Mouse (Mus musculus) megakaryocyte, embryonic 14.5 days (primary cell): ENCODE data around the gene Celf2. TPM values are rescaled to one million over a fixed set of nuclear protein-coding genes. Genes with fewer than 3 reads are reported as not detected.

Experiments used
- H3K27me3 ChIP-seq: replicated peaks from 2 replicates; pipeline ENCODE3; 2012; ENCODE audit warnings: inconsistent platforms
- H3K36me3 ChIP-seq: replicated peaks from 2 replicates; pipeline ENCODE3; 2012; ENCODE audit warnings: low read length, inconsistent platforms, mixed read lengths
- H3K4me1 ChIP-seq: 2 replicates; pipeline ENCODE4 v1.6.1; 2012; ENCODE audit warnings: inconsistent platforms
- H3K4me3 ChIP-seq: replicated peaks from 2 replicates; pipeline ENCODE3; 2012; ENCODE audit warnings: moderate library complexity, mild to moderate bottlenecking, inconsistent platforms
- H3K9me3 ChIP-seq: 2 replicates; pipeline ENCODE4 v1.6.1; 2012; ENCODE audit warnings: inconsistent platforms
- FLI1 ChIP-seq: IDR thresholded peaks from 2 replicates; pipeline ENCODE4 v1.6.1; 2012; ENCODE audit warnings: low read length, inconsistent platforms, mixed read lengths
- GATA1 ChIP-seq: IDR thresholded peaks from 3 replicates; pipeline ENCODE4 v1.6.1; 2012; ENCODE audit warnings: mixed read lengths, low read length, inconsistent platforms, borderline replicate concordance
- polyA plus RNA-seq: library from polyadenylated mRNA; stranded (reverse); fragments of >175 nt; gene quantifications from 2 replicates; pipeline ENCODE4 v1.2.3, GENCODE M21; 2012; ENCODE audit warnings: low replicate concordance; ENCODE audit not compliant: insufficient read depth

The Celf2 gene
- polyA plus RNA-seq, 1 experiment = 4.8 TPM

DNA sequence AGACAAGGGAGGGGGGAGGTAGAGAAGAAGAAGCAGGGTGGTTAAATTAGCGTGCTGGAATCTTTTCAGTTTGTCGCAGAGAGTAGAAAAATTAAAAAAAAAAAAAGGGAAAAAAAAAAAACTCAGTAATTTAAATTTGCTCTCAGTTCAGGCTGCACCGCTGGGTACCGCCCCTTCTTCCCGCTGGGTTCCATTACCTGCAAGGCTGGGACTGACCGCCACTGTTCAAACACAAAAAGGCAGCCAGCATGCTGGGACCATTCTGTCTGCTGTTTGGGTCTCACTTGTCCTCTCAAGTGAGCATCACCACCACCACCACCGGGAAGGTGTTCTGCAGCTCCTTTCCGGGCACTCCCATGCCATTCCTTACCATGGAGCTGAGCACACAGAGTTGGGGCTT, 113.4 kb downstream of the Celf2 start:
- Histone ChIP-seq H3K36me3 (no peaks in the 10 kb centered on the region), H3K4me3 (no peak overlapping the region), H3K4me1 (no peaks in the 10 kb centered on the region), H3K27me3 (no peaks in the 10 kb centered on the region), H3K9me3 (0 out of 2 replicates have a peak, but pooled peaks cover 2% of the 10 kb centered on the region)
- TF ChIP-seq GATA1 = no peak

DNA sequence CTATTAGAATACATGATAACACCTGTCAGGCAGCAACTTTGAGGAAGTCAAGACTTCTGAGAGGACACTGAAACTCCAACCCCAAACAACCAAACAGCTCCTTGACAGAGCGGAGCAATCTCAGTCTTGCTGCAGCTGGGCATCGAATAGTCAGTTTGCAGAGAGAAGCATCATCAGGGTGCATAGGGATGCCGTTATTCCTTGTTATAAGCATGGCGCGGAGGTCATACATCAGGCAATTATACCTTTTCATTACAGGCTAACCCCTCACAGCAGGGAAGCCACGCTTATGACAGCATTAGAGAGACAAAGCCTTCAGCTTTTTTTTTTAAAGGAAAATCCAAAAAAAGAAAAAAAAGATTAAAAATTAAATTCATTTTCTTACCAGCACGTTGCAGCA, 113.9 kb downstream of the Celf2 start:
- H3K27me3 ChIP-seq = no peaks in the 10 kb centered on the region
- H3K4me1 ChIP-seq = no peaks in the 10 kb centered on the region
- no peak overlapping the region for H3K4me3 ChIP-seq
- 0 out of 2 replicates have a peak, but pooled peaks cover 2% of the 10 kb centered on the region for H3K9me3 ChIP-seq
- TF ChIP-seq FLI1 = no peak
- no peak for TF ChIP-seq GATA1
- H3K36me3 ChIP-seq = no peaks in the 10 kb centered on the region

DNA sequence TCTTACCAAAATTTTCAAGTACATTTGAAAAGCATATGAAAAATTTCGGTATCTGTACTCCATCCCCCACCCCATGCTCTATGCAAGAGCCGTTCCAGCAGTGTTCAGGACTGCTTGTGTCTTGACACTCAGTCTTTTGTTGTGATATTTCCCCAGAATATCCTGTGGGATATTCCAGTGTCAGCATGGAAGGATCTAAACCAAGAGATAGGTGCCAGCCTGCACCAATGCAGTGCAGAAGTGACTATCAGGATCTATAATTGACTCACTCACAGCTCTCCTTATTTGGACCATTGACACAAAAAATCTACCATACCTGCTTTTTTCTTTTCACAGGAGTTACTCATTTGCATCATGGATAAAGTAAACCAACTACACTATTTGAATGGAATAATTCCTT, 116.9 kb downstream of the Celf2 start:
- H3K9me3 ChIP-seq = 0 out of 2 replicates have a peak, but pooled peaks cover 2% of the 10 kb centered on the region
- no peaks in the 10 kb centered on the region for H3K4me1 ChIP-seq
- no peaks in the 10 kb centered on the region for H3K36me3 ChIP-seq
- no peaks in the 10 kb centered on the region for H3K27me3 ChIP-seq
- no peak for TF ChIP-seq GATA1
- H3K4me3 ChIP-seq = no peak overlapping the region

DNA sequence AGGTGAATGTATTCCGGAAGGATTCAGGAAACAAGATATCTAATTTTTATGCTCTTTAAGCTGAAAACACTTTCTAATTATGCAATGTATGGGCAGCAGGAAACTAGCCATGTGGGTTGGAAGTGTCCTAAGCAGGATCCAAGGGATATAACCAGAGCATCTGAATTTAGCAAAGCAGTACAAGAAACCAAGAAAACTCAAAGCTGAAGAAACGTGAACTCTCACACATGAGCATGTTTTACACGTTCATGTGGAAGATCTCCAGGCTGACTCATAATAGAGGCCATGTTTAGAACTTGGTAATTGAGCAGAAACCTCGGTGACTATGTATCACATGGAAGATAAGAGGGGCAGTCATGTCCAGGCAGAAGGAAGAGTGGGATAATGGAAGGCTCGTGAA, 120.1 kb downstream of the Celf2 start:
- TF ChIP-seq GATA1 (no peak), FLI1 (no peak)
- H3K9me3 ChIP-seq = no peaks in the 10 kb centered on the region
- no peaks in the 10 kb centered on the region for H3K36me3 ChIP-seq
- H3K27me3 ChIP-seq = no peaks in the 10 kb centered on the region
- no peaks in the 10 kb centered on the region for H3K4me1 ChIP-seq
- no peak overlapping the region for H3K4me3 ChIP-seq

DNA sequence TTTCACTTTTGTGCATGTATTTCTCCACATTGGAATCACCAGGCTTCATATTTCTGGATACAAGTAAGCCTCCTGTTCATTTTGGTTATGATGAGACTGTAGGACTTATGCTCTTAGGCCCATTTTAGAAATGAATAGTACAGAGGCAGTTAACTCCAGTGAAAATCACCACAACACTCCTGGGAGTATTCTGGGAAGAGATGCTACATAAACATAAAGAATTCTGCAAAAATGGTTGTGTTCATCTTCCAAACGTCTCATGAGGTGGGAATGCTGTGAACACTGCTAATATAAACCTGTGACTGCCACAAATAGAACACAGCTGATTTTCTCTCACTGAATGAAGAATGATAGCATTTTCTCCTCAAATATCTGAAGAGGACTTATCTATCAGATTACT, 130.6 kb downstream of the Celf2 start:
- H3K27me3 ChIP-seq = no peaks in the 10 kb centered on the region
- no peaks in the 10 kb centered on the region for H3K9me3 ChIP-seq
- no peaks in the 10 kb centered on the region for H3K4me1 ChIP-seq
- no peaks in the 10 kb centered on the region for H3K36me3 ChIP-seq
- TF ChIP-seq FLI1 (no peak), GATA1 (no peak)
- H3K4me3 ChIP-seq = no peak overlapping the region

DNA sequence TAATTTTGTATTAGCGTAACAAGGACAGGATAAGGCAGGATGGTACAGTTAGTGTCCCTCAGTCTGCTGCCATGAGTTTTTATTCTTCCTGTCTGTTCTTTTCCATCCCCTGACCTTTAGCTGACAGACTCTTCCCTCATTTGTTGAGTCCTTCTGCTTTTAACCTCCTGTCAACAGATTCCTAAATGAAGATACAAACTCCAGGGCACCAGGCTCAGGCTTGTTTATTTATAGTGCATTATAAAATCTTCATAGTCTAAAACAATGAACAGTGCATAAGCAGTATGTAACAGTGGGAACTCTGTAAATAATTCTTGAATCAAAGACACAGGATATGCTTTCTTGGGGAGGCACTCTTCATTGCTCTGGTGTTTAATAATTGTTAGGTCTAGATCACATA, 131.5 kb downstream of the Celf2 start:
- H3K9me3 ChIP-seq = no peaks in the 10 kb centered on the region
- H3K27me3 ChIP-seq = no peaks in the 10 kb centered on the region

DNA sequence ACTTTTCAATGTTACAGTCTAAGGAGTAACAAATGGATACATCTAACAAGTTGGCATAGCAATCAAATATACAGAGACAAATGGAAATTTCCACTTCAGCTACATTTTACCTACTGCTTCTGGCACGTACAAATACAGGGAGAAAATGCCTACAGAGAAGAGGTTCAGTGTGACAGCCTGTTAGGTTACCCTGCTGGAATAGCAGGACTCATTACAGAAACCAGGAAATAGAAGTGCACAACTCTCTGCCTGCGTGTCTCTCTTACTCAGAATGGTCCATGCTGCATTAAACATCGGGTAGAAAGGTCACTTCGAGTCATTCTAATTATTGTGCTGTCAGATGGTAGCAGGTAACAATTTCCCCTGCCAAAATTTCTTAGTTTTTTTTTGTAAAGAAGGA, 141.6 kb downstream of the Celf2 start:
- no peak overlapping the region for H3K4me3 ChIP-seq
- H3K4me1 ChIP-seq = no peaks in the 10 kb centered on the region
- H3K36me3 ChIP-seq = no peaks in the 10 kb centered on the region
- no peaks in the 10 kb centered on the region for H3K27me3 ChIP-seq
- no peaks in the 10 kb centered on the region; the same call in 1 of the 2 replicates for H3K9me3 ChIP-seq
- TF ChIP-seq GATA1 = no peak
- no peak for TF ChIP-seq FLI1

More for the DNA sequence above, 131.5 kb downstream of the Celf2 start:
- Histone ChIP-seq H3K4me1 (no peaks in the 10 kb centered on the region), H3K4me3 (no peak overlapping the region), H3K36me3 (no peaks in the 10 kb centered on the region)
- TF ChIP-seq GATA1 = no peak
- no peak for TF ChIP-seq FLI1

DNA sequence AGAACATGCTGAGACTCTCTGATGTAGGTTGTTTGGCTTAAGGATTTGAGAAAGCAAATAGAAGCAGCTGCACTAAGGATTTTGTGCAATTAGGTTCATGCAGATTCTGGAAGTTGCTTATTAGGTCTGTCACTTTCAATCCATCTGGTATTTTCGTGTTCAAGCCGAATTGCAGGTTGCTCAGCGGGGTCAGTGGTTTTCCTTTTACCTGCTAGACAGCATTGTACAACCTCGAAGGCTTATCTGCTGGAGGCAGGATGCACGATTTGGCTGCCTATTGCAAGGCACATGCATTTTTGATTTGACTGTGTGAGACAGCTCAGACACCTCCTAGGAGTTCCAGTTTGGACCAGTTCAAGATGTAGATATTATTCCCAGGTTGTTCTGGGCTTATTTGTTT, 149.8 kb downstream of the Celf2 start:
- Histone ChIP-seq H3K9me3 (no peaks in the 10 kb centered on the region), H3K27me3 (no peaks in the 10 kb centered on the region), H3K4me1 (no peaks in the 10 kb centered on the region), H3K36me3 (no peaks in the 10 kb centered on the region), H3K4me3 (no peak overlapping the region)
- TF ChIP-seq GATA1 = no peak
- no peak for TF ChIP-seq FLI1

DNA sequence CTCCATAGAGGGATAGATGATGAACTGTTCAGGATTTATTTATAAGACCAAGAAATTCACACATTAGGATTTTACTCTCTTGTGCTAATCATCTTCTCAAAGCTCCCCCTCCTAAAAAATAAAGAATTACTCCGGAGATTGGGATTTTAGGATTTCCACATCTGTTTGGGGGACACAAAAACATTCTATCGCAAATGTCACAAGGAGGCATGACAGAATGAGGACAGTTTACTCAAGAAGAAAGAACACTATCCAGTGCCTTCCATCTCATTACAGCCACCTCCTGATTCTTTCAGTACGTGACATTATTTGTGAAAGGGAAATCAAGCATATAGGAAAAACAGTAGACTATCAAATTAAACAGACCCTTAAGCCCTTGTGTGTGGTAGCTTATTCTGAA, 150.5 kb downstream of the Celf2 start:
- Histone ChIP-seq H3K4me1 (no peaks in the 10 kb centered on the region), H3K4me3 (no peak overlapping the region), H3K27me3 (no peaks in the 10 kb centered on the region), H3K9me3 (no peaks in the 10 kb centered on the region), H3K36me3 (no peaks in the 10 kb centered on the region)
- TF ChIP-seq GATA1 (no peak), FLI1 (no peak)

DNA sequence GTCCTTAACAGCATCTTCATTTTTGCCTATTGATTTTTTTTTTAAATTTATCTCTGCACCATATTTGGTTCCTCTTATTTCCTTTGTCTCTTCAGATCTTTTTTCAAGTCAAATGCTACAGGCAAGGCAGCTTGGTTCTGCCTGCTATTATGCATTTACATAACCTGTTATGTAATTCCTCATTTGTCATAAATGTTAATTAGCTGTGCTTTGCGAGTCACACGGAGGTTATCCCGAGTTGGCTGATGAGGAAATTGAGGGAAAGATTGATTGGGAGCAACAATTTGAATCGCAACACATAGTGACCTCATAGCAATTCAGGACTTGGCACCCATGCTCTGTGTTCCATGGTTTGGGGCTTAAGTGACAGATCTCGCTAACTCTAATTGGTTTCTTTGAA, 158.1 kb downstream of the Celf2 start:
- H3K36me3 ChIP-seq = no peaks in the 10 kb centered on the region
- no peaks in the 10 kb centered on the region for H3K4me1 ChIP-seq
- H3K4me3 ChIP-seq = no peak overlapping the region
- H3K27me3 ChIP-seq = no peaks in the 10 kb centered on the region
- H3K9me3 ChIP-seq = peaks cover 6% of the 10 kb centered on the region; the same call in 1 of the 2 replicates
- TF ChIP-seq GATA1 (no peak), FLI1 (no peak)
